Mouse (Mus musculus) olfactory bulb, adult 2 months (tissue): ENCODE measurements around the gene Prcd.

Source experiments
- CTCF ChIP-seq: fragments of 200-500 bp; IDR thresholded peaks from 2 replicates; pipeline ENCODE4 v1.5.1; 2012; ENCODE audit warnings: low read depth, mild to moderate bottlenecking, low read length, moderate library complexity; ENCODE audit not compliant: insufficient read depth
- POLR2A ChIP-seq: fragments of 200-500 bp; IDR thresholded peaks from 2 replicates; pipeline ENCODE4 v1.6.1; 2012; ENCODE audit warnings: mild to moderate bottlenecking, low read depth, low read length, moderate library complexity; ENCODE audit not compliant: insufficient read depth

DNA sequence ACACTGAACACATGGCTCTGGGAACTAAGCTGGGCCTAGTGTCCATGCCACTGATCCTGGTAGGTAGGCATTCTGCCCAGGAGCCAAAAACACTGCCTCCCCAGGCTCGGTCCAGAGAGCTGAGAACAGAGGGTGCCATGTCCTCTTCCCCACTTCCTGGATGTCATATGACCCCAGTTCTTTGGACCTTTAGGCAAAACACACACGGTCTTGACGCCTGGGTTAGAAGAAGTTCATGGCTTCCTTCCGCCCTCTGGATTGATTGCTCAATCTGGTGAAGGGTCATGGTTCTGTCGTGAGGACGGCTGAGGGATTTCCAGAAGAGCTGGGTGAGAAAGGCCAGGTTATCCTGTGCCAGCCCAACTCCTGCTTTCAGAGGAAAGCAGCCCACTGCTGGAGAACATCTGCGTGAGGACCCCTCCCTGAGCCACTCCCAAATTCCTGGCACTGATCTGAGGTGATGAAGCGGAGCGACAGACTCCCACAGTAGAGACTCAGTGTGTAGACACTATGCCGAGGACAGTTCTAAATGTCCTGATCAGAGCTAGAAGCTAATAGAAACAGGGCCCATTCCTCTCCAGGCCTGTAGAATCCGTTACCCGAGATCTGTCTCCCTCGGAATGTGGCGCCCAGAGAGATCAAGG, 29.3 kb downstream of the Prcd start:
- TF ChIP-seq POLR2A (no peak), CTCF (no peak)
